Mouse (Mus musculus) adrenal gland, adult 8-10 months (tissue): Measurements from ENCODE around the gene Izumo1. TPM values are rescaled to one million over a fixed set of nuclear protein-coding genes. Genes with fewer than 3 reads are reported as not detected.
A peak's percentile ranks its signal among the peaks of the same experiment; 100 is the strongest.
"Not testable (repeated sequence)": the region's sequence is repeated elsewhere in the genome, so short reads cannot be mapped to it uniquely, and the experiment has no call there.

Experiments used
- DNase-seq: peaks from one replicate; pipeline ENCODE4 v3.0.0; 2022
- total RNA-seq, 4 experiments: library from RNA; stranded (reverse); gene quantifications; 2 replicates each; pipeline ENCODE4 v1.2.4; 2022

Izumo1 gene
- total RNA-seq, 4 experiments from 2014 or later: 0.14 to 0.68 (median 0.38) TPM

GRCm38 (mm10) chr7:45642503-45643255 lies 21.1 kb downstream of the Izumo1 start:
- DNase-seq: no peak

- DNase-seq: peak; percentile 88
These were observed 22.0 kb downstream of the Izumo1 start for GRCm38 (mm10) chr7:45643441-45644178.

- DNase-seq: no peak
These were observed 22.6 kb downstream of the Izumo1 start for GRCm38 (mm10) chr7:45644183-45644582.

DNA sequence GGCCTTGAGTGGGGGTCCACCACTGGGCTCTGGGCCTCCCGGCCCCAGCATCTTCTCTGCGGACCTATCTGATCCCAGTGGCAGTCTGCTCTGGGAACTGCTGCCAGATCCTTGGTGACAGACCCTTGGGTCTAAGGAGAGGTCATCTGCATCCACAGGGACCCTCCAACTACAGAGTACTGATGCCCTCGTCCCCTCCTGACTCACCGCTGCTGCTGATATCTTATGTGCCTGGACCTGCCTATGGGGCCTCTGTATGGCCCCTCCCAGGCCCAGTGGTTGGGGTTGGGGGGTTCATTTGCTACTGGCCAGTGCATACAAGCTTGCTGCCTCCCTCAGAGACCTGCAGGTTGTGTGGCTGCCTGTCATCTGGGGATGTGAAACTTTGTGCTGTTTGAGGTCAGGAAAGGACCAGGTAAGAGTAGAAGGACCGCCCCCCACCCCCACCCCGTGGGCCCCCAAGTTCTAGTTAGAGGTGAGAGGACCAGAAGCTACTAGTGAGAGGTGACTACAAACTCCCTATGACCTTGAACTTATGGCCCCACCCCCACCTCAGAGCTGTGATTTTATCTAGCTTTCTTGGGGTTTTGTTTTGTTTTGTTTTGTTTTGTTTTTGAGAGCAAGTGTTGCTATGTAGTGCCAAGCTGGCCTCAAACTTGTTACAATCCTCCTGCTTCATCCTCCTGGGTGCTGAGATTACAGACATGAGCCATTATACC lies 23.4 kb downstream of the Izumo1 start:
- DNase-seq: no peak

GRCm38 (mm10) chr7:45645591-45645971 lies 24.0 kb downstream of the Izumo1 start:
- no peak for DNase-seq

DNA sequence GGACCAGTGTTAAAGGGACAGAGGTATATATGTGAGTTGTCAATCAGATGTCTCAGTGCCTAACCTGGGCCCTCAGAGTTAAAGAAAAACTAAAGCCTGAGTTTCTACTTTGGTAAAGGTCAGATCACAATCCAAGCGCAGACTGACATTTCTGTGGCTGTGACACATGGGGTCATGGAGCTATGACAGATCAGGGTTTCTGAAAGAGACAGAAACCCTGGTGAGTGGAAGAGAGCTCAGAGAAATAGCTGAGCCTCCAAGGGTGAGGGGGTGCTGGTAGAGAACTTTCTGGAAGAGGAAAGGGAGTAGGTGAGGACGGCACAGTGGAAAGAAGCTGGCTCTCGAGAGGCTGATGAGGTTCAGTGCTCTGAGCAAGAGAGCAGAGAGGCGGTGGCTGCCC lies 25.1 kb downstream of the Izumo1 start:
- no peak for DNase-seq

GRCm38 (mm10) chr7:45649351-45649750 lies 27.7 kb downstream of the Izumo1 start:
- DNase-seq: no peak

DNA sequence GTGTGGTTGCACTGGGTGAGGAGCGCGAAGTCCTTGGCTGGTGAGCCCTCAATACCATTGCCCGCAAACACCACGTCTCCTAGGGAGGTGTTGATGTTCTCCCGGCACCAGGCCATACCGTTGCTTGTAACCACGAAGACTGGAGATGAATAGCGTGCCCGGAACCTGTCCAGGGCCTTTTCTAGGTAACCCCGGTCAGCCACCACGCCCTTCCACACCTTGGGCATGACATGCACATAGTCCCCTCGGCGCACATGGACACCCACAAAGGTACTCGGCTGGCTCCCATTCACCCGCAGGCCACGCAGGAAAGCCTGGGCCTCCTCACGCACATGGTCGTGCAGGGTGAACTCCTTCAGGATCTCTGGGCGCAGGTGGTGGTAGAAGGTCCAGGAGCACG lies 28.9 kb downstream of the Izumo1 start:
- not testable (repeated sequence) for DNase-seq

GRCm38 (mm10) chr7:45654424-45655047 lies 32.9 kb downstream of the Izumo1 start:
- no peak for DNase-seq

- DNase-seq: no peak
These were observed 39.3 kb downstream of the Izumo1 start for GRCm38 (mm10) chr7:45660746-45661478.

DNA sequence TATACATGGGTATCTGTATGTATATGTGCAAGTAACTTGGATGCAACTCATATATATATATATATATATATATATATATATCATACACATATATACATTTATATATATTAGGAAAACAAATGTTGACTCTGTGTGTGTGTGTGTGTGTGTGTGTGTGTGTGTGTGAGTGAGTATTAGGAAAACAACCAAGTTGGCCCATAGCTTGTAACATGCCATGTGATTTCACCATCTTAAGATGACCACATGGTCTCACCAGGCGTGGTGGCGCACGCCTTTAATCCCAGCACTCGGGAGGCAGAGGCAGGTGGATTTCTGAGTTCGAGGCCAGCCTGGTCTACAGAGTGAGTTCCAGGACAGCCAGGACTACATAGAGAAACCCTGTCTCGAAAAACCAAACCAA lies 40.1 kb downstream of the Izumo1 start:
- not testable (repeated sequence) for DNase-seq

GRCm38 (mm10) chr7:45665303-45666138 lies 43.9 kb downstream of the Izumo1 start:
- DNase-seq: no peak

DNA sequence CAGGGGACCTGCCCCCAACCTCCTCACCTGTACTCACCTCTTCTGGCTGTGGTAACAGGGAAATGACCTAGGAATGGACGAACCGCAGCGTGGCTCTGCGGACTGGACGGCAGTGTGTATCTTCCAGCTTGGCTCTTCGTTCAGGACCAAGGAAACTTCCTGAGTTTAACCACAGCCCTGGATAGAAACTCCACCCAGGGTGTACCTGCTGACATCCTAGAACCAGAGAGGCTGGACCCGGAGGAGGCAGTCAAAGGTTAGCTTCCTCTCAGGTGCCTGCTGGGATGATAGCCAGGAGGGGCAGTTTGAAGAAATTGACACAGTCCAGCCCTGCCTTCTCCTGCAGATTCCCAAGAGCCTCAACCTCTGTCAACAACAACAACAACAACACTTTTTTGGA lies 44.5 kb downstream of the Izumo1 start, which contains the start of gene Fut2:
Gene Fut2, minus strand, starts transcription at position 234 of the 400 bp plus-strand sequence.
- DNase-seq: no peak

DNA sequence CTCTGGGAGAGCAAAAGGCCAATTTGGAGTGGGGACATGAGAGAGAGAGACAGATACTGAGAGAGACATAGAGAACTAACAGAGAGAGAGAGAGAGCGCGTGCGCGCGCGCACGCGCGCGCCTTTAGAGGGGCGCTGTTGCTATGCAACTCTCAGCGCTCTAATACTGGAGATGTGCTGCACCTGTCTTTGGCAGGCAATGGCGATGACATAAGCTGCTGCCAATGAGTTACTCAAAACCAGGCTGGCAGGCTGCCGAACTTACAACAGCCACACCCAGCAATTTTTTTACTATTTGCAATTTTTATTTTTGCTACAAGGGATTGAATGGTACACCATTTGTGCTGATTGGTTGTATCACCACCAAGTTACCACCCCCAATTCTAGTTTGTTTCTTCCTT lies 46.1 kb downstream of the Izumo1 start:
- DNase-seq: no peak

DNA sequence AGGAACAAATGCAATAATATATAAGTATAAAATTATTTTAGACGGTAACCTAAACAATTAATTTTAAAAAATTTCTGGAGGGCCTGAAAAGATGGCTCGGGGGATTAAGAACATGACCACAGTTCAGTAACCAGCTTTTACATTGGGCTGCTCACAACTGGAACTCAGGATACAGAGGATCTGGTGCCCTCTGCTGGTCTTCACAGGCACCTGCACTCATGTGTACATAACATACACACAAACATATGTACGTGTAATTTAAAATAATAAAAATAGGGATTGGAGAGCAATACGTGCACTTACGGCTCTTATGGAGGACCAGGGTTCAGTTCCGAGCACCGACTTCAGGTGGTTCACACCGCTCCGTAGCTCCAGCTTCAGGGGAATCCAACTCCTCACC lies 47.3 kb downstream of the Izumo1 start:
- no peak for DNase-seq

- DNase-seq: no peak
These were observed 56.1 kb downstream of the Izumo1 start for GRCm38 (mm10) chr7:45677627-45678295.
